Mouse (Mus musculus) heart, embryonic 13.5 days (tissue): ENCODE measurements around the gene Cep128. TPM values are rescaled to one million over a fixed set of nuclear protein-coding genes. Genes with fewer than 3 reads are reported as not detected.

Experiments
- ATAC-seq: fragments of 200-750 bp; cut with Nextera tagmentation; 2 replicates; pipeline ENCODE4 v1.8.0; 2017; ENCODE audit warnings: moderate TSS enrichment; ENCODE audit not compliant: insufficient number of reproducible peaks, low FRiP score, low TSS enrichment; ENCODE audit errors: extremely low read depth
- H3K27ac ChIP-seq: fragments of 300-500 bp; sonication (generic); replicated peaks from 2 replicates; pipeline ENCODE4 v1.5.1; 2015; ENCODE audit warnings: moderate library complexity, mild to moderate bottlenecking, inconsistent platforms
- H3K27me3 ChIP-seq: fragments of 300-500 bp; sonication (generic); replicated peaks from 2 replicates; pipeline ENCODE4 v1.6.1; 2015; ENCODE audit warnings: mild to moderate bottlenecking, inconsistent platforms
- H3K36me3 ChIP-seq: fragments of 300-500 bp; sonication (generic); 2 replicates; pipeline ENCODE4 v1.6.1; 2015; ENCODE audit warnings: mild to moderate bottlenecking, inconsistent platforms
- H3K4me1 ChIP-seq: fragments of 300-500 bp; sonication (generic); 2 replicates; pipeline ENCODE4 v1.6.1; 2015; ENCODE audit warnings: inconsistent platforms
- H3K4me2 ChIP-seq: fragments of 300-500 bp; sonication (generic); 2 replicates; pipeline ENCODE4 v1.6.1; 2015; ENCODE audit warnings: inconsistent platforms, mild to moderate bottlenecking, moderate library complexity
- H3K4me3 ChIP-seq: fragments of 300-500 bp; sonication (generic); 2 replicates; pipeline ENCODE4 v1.5.1; 2015; ENCODE audit warnings: moderate library complexity, mild to moderate bottlenecking, inconsistent platforms
- H3K9ac ChIP-seq: fragments of 300-500 bp; sonication (generic); 2 replicates; pipeline ENCODE4 v1.6.1; 2015; ENCODE audit warnings: inconsistent platforms, mild to moderate bottlenecking, moderate library complexity
- H3K9me3 ChIP-seq: fragments of 300-500 bp; sonication (generic); 2 replicates; pipeline ENCODE4 v1.6.1; 2016; ENCODE audit warnings: inconsistent platforms
- WGBS: fragments of 180-500 bp; shearing (Covaris S2); methylation state at CpG from one replicate; pipeline ENCODE4 v1.1.7; 2015; ENCODE audit warnings: mixed read lengths; 5-methylcytosine and 5-hydroxymethylcytosine counted together
- polyA plus RNA-seq: library from polyadenylated mRNA; unstranded; fragments of >200 nt; fragmentation: Nextera tagmentation; extraction: Ambion mirVana; gene quantifications from 2 replicates; pipeline ENCODE4 v1.2.1, GENCODE M21; 2015

Gene Cep128
- polyA plus RNA-seq, 1 experiment from 2014 or later: 6.0 TPM

DNA sequence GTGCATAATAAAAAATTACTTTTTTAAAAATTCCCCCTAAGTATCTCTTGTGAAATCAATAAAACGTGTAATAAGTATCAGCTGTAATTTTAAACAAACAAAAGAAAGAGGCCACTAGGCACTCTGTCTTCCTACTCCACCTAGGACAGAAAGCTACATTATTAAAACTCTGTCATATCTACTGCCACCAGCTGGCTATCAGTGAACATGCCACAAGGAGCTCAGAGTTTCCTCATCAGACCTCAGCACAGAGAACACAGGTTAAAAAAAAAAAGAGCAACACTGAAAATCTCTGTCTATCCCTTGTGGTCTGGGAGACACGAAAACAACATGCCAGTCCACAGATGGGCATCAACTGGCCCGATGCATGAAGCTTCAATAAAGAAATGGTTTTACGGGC, 295.9 kb downstream of the Cep128 start:
- Histone ChIP-seq H3K9ac (no peak overlapping the region), H3K4me2 (no peak overlapping the region), H3K36me3 (no peaks in the 10 kb centered on the region), H3K27ac (no peak overlapping the region), H3K9me3 (no peaks in the 10 kb centered on the region), H3K27me3 (no peaks in the 10 kb centered on the region), H3K4me1 (no peaks in the 10 kb centered on the region), H3K4me3 (no peak overlapping the region)
- no peak for ATAC-seq
- WGBS: 75% methylated on average over 4 of the region's 4 CpGs

DNA sequence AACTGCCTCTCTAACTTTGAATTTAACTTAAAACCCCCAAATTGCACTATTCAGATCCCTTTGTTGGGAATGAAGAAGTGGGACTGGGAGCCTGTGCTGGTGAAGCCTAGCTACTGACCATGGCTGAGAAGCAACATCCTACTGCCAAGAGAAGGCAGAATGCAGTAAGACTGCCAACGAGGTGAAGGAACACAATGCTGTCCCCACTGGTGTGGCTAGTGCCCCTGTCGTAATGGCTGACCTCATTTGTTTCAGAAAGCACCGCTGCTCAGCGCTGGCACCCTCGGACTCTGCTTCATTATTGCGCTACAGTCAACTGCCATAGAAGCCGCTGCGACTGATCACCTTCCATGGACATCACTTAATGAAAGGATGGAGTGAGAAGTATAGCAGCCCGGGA, 298.2 kb downstream of the Cep128 start:
- peaks cover 10% of the 10 kb centered on the region for H3K4me1 ChIP-seq
- H3K27me3 ChIP-seq: no peaks in the 10 kb centered on the region
- H3K27ac ChIP-seq: no peak overlapping the region
- H3K9me3 ChIP-seq: no peaks in the 10 kb centered on the region
- H3K36me3 ChIP-seq: no peaks in the 10 kb centered on the region
- no peak overlapping the region for H3K4me3 ChIP-seq
- no peak for ATAC-seq
- H3K4me2 ChIP-seq: no peak overlapping the region
- H3K9ac ChIP-seq: no peak overlapping the region
- 89% methylated on average over 9 of the region's 9 CpGs for WGBS

DNA sequence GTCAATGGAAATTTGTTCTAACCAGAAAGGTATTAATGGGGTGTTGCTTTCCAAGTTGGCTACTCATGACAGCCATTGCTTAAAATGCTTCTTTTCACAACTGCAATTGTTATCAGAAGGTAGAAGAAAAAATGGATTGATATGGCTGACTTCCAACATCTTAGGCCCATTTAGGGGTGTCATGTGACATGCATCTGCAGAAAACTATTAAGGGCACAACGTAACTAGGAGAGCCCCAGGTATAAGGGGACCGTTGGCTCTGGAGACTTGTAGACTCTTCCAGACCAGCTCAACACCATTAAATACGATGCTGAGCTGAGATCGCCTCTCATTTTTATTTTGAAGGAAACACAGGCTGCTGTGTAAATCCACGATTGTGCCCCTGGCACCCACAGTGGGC, 308.6 kb downstream of the Cep128 start:
- H3K9me3 ChIP-seq: no peaks in the 10 kb centered on the region
- ATAC-seq: no peak
- H3K36me3 ChIP-seq: no peaks in the 10 kb centered on the region
- no peaks in the 10 kb centered on the region for H3K4me1 ChIP-seq
- no peak overlapping the region for H3K27ac ChIP-seq
- no peak overlapping the region for H3K4me2 ChIP-seq
- WGBS: 80% methylated on average over 5 of the region's 5 CpGs
- H3K9ac ChIP-seq: no peak overlapping the region
- no peak overlapping the region for H3K4me3 ChIP-seq
- no peaks in the 10 kb centered on the region for H3K27me3 ChIP-seq

DNA sequence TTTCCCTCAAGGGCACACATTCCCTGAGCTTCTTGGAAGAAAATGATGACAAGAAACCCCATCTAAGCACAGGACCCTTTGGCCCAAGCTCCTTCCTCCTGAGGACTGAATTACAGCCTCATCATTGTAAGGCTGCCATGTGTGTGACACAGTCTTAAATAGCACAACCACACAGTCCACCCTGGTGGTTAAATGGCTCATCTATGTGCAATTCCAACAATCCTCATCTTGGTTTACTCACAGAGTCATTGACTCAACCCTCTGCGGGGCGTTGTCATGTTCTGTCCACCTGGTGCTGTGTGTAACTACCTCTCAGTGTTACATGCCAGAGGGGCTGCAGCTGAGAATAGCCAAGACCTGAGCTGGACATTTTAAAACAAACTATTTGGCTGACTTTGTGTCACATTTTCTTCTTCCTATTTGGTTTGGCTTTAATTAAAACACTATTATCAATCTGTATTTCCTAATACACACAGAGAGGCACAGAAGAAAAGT, 313.6 kb downstream of the Cep128 start:
- no peaks in the 10 kb centered on the region for H3K4me1 ChIP-seq
- no peak overlapping the region for H3K4me2 ChIP-seq
- H3K9ac ChIP-seq: no peak overlapping the region
- H3K4me3 ChIP-seq: no peak overlapping the region
- H3K27me3 ChIP-seq: no peaks in the 10 kb centered on the region
- WGBS: 91% methylated on average over 2 of the region's 2 CpGs
- H3K27ac ChIP-seq: no peak overlapping the region
- ATAC-seq: no peak
- no peaks in the 10 kb centered on the region for H3K36me3 ChIP-seq
- no peaks in the 10 kb centered on the region for H3K9me3 ChIP-seq

DNA sequence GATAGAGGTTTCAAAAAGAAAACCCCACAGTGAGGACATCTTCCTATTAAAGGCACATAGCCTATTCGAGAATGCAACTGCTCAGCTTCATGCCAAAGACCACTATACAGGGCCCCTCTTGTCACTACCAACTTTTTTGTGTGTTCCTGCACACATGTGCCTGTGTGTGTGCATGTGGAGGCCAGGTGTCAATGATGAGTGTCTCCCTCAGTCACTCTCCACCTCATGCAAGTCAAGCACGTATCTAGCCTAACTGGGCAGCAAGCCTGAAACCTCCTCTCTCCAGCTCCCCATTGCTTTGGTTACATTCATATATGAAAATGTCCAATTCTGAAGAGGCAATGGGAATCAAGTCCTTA, 317.1 kb downstream of the Cep128 start:
- 76% methylated on average over 2 of the region's 2 CpGs for WGBS

DNA sequence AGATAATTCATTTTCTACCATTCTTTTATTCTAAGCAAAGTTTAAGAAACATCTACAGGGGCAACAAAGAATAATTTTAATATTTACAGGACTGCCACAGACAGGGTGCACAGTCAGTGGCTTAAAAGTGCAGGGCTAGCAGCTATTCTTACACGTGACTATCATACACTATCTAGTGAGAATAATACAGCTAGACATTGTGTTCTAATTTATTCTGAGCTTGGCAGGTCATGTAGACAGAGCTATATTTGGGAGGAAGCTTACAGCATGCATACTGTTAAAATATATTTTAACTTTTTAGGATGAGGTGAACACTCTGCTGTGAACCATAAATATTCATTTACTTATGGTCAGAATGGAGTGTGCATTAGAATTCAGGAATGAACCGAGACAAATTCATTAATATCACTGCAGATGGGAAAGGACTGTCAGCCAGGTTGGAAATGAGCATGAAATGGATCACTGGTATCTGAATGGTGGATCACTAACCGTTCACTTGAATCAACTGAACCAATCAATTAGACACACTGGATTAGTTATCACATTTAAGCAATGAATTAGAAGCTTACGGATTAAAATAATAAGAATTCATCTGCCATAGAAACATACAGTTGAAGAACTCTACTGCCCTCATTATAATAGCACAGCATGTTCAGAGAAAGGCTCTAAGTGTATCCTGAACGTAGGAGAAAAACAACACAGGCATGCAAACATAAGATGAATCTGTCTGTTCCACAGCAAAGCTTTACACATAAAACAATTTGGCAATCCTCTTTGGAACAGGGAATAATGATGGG, 317.7 kb downstream of the Cep128 start:
- H3K27ac ChIP-seq: no peak overlapping the region
- 78% methylated on average over 5 of the region's 5 CpGs for WGBS
- H3K9ac ChIP-seq: no peak overlapping the region
- H3K4me1 ChIP-seq: peaks cover 21% of the 10 kb centered on the region
- no peaks in the 10 kb centered on the region for H3K27me3 ChIP-seq
- H3K4me3 ChIP-seq: no peak overlapping the region
- no peaks in the 10 kb centered on the region for H3K9me3 ChIP-seq
- H3K4me2 ChIP-seq: no peak overlapping the region
- ATAC-seq: no peak
- no peaks in the 10 kb centered on the region for H3K36me3 ChIP-seq

More for the DNA sequence above, 317.1 kb downstream of the Cep128 start:
- Histone ChIP-seq H3K9me3 (no peaks in the 10 kb centered on the region), H3K36me3 (no peaks in the 10 kb centered on the region), H3K9ac (no peak overlapping the region), H3K27ac (no peak overlapping the region), H3K4me2 (no peak overlapping the region), H3K4me3 (no peak overlapping the region), H3K27me3 (no peaks in the 10 kb centered on the region), H3K4me1 (peaks cover 21% of the 10 kb centered on the region)
- ATAC-seq: no peak

DNA sequence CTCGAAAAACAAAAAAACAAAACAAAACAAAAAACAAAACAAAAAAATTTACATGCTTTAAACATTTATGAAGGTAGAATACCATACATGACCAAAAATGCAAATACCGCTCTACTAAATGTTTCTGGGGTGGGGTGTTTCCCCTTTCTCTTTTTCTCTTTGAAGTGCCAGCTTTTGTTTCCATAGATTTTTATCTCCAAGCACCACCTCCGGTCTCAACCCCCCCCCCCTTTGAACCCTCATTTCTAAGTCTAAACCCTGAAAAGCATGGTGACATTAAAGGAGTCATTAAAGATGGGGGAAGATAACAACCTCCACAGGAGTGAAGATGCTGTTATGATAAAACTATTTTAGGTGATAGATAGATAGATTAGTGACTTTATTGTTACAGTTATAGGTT, 318.8 kb downstream of the Cep128 start:
- peaks cover 21% of the 10 kb centered on the region for H3K4me1 ChIP-seq
- no peaks in the 10 kb centered on the region for H3K9me3 ChIP-seq
- H3K9ac ChIP-seq: no peak overlapping the region
- H3K4me3 ChIP-seq: no peak overlapping the region
- 85% methylated on average over 3 of the region's 3 CpGs for WGBS
- no peaks in the 10 kb centered on the region for H3K36me3 ChIP-seq
- no peak overlapping the region for H3K4me2 ChIP-seq
- no peak for ATAC-seq
- H3K27me3 ChIP-seq: no peaks in the 10 kb centered on the region
- H3K27ac ChIP-seq: no peak overlapping the region

DNA sequence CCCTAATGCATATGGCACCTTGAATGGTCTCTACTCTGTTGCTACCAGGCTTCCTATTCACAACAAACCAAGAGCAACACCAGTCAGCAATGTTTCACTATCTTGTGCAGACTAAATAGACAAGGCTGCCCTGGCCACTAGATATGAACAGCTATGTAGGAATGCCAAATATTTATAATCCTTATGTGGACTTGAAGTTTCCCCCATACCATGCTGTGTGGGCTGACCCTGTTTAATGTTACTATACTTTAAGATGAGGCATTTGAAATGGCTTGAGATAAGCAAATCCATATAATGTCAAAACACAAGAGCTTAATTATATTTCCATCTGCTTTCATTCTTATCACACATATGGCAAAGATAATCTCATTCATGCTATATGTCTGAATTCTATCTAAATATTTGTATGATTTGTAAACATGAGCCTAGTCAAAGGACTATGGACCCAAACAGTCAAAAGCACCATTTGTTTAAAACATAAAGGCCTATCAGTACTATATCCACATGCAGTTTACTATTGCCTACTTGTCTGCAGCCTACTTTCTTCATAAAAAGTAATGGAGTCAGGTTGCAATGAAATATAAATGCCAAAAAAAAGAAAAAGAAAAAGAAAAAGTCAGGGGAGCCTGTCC, 319.7 kb downstream of the Cep128 start:
- Histone ChIP-seq H3K4me3 (no peak overlapping the region), H3K4me1 (peaks cover 21% of the 10 kb centered on the region), H3K36me3 (no peaks in the 10 kb centered on the region), H3K27me3 (no peaks in the 10 kb centered on the region), H3K4me2 (no peak overlapping the region), H3K27ac (peak overlapping the region; percentile 61; the same call in 1 of the 2 replicates), H3K9ac (no peak overlapping the region), H3K9me3 (no peaks in the 10 kb centered on the region)
- ATAC-seq: no peak

DNA sequence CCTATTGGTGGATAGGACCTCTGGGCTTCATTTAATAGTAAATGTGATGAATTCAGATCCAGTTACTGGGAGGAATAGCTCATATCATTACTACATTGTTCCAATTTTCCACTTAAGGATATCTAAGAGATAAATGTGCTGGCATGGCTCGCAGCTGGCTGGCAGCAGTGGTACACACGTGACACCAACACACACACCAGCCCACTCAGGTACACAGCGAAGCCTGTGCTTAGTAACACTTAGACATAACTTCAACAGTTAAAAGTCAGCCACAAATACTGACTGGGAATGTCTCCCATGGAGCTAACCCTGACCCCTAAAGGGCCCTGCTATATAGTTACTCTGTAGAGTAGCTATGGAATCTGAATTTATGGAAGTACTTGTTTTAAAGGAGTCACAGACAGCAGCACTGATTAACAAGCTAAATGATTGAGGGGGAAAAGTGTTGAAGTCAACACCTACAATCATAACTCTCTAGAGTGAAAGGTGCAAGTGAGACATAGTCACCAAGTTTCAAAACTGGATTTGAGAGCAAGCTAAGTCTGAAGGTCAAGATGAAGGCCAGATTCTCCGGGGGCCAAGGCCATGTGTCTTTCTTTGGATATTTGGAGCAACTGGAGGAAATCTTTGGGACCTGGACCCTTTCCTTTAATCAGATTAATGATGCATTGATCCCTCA, 320.7 kb downstream of the Cep128 start:
- Histone ChIP-seq H3K4me1 (peaks cover 21% of the 10 kb centered on the region), H3K27me3 (no peaks in the 10 kb centered on the region), H3K9ac (no peak overlapping the region), H3K36me3 (no peaks in the 10 kb centered on the region), H3K9me3 (no peaks in the 10 kb centered on the region), H3K4me3 (no peak overlapping the region), H3K27ac (peak overlapping the region; percentile 61), H3K4me2 (no peak overlapping the region)
- WGBS: 40% methylated on average over 4 of the region's 4 CpGs
- no peak; the same call in 1 of the 2 replicates for ATAC-seq

DNA sequence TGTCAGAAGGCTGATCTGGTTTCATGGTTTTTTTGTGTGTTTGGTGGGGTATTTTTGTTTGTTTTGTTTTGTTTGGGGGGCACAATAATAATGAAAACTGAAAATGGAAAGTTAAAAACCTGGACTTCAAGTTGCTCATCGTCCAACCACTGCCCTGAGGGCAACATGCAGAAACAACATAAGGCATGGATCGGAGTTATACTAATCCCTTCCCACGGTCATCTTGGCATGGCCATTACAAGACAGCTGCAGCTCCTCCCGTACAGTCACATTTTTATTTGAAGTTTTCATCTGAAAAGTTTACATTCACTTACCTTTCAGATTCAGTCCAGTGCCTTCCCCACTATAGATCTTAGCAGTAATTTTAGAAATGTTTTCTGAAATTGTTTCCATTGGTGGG, 321.5 kb downstream of the Cep128 start:
- Histone ChIP-seq H3K4me1 (peaks cover 21% of the 10 kb centered on the region), H3K9ac (no peak overlapping the region), H3K36me3 (no peaks in the 10 kb centered on the region), H3K27ac (peak overlapping the region; percentile 61; the same call in 1 of the 2 replicates), H3K4me3 (no peak overlapping the region), H3K4me2 (no peak overlapping the region), H3K27me3 (no peaks in the 10 kb centered on the region), H3K9me3 (no peaks in the 10 kb centered on the region)
- 89% methylated on average over 4 of the region's 4 CpGs for WGBS
- no peak for ATAC-seq

DNA sequence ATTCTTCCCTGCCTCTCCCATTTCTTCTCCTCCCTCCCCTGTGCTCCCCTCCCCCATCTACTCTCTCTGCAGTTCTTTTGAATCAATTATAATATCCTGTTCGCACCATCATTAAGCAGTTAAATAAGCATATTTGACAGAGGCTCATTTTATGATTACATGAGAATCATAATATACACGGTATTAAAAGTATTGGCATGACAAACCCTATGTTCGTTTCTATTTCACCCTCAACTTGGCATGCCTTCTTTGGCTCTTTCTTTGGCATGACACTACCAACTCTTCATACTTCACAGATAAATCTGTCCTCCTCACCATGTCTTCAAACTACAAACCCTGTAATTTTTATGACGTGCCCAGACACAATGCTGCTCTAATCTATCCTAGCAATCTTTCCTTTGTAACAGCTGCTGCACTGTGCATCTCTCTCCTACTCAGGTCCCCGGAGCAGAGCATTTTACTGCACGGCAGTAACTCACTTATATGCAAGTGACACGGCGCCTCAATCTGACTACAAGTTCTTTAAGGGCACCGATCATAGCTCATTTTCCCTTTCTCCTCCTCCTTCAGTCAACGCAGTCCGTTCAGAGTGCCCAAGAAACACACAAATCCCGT, 324.4 kb downstream of the Cep128 start:
- peaks cover 21% of the 10 kb centered on the region for H3K4me1 ChIP-seq
- no peak for ATAC-seq
- no peak overlapping the region for H3K27ac ChIP-seq
- H3K4me3 ChIP-seq: no peak overlapping the region
- H3K9ac ChIP-seq: no peak overlapping the region
- 85% methylated on average over 12 of the region's 12 CpGs for WGBS
- no peaks in the 10 kb centered on the region for H3K36me3 ChIP-seq
- no peaks in the 10 kb centered on the region for H3K27me3 ChIP-seq
- no peak overlapping the region for H3K4me2 ChIP-seq
- no peaks in the 10 kb centered on the region for H3K9me3 ChIP-seq
